Mouse (Mus musculus): ENCODE measurements around the gene Arhgap25. TPM values are rescaled to one million over a fixed set of nuclear protein-coding genes. Genes with fewer than 3 reads are reported as not detected.
"Not testable (repeated sequence)": the region's sequence is repeated elsewhere in the genome, so short reads cannot be mapped to it uniquely, and the experiment has no call there.

The Arhgap25 gene
- polyA plus RNA-seq, 1 experiment from 2014 or later, result 3.7 TPM

- H3K27me3 ChIP-seq (ENCODE audit: control insufficient read depth, insufficient read depth, low read length), result no peaks in the 10 kb centered on the region
- WGBS, result 28% methylated on average over 4 of the region's 4 CpGs
- TF ChIP-seq CTCF (IDR thresholded peaks at IDR 0.05; ENCODE audit: low read depth), result no peak
- no peak for TF ChIP-seq EP300 (optimal IDR thresholded peaks at IDR 0.05)
- H3K4me3 ChIP-seq (ENCODE audit: low read depth, low read length), result no peak overlapping the region
- ATAC-seq (ENCODE audit: low FRiP score, low TSS enrichment), result peak; percentile 65; the same call in 1 of the 2 replicates
- no peaks in the 10 kb centered on the region for H3K9me3 ChIP-seq (ENCODE audit: control insufficient read depth, low read length)
- H3K9ac ChIP-seq (ENCODE audit: low read length), result no peak overlapping the region
- DNase-seq (ENCODE audit: low spot score), result peak; percentile 34
- no peak overlapping the region for H3K4me2 ChIP-seq (replicated peaks; ENCODE audit: low read depth)
- no peaks in the 10 kb centered on the region for H3K4me1 ChIP-seq (replicated peaks; ENCODE audit: control insufficient read depth, insufficient read depth)
- H3K27ac ChIP-seq (replicated peaks), result no peak overlapping the region
- H3K36me3 ChIP-seq (ENCODE audit: control insufficient read depth, insufficient read depth, low read length), result no peaks in the 10 kb centered on the region
These were observed 43.7 kb upstream of the Arhgap25 start for GRCm38 (mm10) chr6:87576648-87577330.

DNA sequence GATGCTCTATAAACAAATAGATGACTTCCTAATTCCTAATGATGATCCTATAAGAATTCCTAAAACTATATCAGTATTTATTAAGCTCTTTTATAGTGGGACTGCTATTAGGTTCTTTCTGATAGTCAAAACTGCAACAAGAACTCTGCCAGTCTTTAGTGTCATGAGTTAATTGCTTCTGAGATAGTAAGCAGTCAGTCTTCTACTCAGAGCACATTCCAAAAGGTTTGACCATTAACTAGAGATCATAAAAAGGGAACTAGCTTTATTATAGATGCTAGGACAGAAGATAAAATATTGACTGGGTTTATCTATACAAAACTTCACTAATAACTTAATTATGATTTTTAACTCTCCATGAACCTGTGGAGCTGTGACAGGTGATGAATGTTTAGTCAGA lies 38.8 kb upstream of the Arhgap25 start:
- H3K4me1 ChIP-seq (replicated peaks; ENCODE audit: control insufficient read depth, insufficient read depth); H3K27ac ChIP-seq (replicated peaks); ATAC-seq (ENCODE audit: low FRiP score, low TSS enrichment); H3K27me3 ChIP-seq (ENCODE audit: control insufficient read depth, insufficient read depth, low read length); H3K4me3 ChIP-seq (ENCODE audit: low read depth, low read length); H3K36me3 ChIP-seq (ENCODE audit: control insufficient read depth, insufficient read depth, low read length); H3K4me2 ChIP-seq (replicated peaks; ENCODE audit: low read depth); H3K9me3 ChIP-seq (ENCODE audit: control insufficient read depth, low read length); DNase-seq (ENCODE audit: low spot score); H3K9ac ChIP-seq (ENCODE audit: low read length): not testable (repeated sequence)

DNA sequence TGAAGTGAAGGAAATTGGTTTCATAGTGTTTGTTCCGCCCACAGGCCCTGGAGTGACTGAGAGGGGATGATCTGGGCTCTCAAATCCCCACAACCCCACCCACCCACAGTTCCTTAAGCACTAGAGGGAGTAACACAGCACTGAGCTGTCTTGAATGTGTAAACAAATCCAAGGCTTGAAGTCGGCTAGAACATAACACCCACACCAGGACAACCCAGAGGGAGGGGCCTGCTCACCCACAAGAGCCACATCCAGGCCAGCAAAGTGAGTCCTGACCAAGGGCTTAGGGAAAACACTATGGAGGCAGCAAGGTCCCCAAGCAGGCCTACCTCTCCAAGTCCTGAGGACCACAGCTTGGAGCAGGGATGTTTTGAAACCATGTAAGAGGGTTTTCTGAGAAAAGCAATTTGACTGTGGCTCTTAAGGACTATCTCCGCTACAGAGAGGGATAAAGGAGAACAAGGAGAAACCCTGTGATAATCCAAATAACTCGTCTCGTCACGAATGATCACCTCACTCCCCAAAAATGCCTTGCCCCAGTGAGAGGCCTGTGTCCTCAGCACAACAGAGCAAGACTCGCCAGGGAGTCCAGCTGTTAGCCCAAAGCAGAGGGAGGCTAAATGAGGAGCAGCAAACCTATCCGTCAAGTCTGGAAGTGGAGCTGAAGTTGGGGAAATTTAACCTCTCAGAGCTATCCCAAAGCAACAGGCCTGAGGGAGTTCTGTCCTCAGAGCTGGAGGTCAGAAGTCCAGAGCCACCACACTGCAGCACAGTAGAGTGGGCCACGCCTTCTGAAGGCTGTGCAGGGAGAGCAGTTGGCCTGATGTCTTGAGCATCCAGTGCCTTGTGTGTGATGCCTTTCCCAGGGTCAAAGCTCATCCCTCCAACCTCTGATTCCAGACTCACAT lies 34.9 kb upstream of the Arhgap25 start:
- H3K27ac ChIP-seq (replicated peaks), result peak overlapping the region; percentile 41; the same call in 1 of the 2 replicates
- H3K4me3 ChIP-seq (ENCODE audit: low read depth, low read length), result no peak overlapping the region
- ATAC-seq (ENCODE audit: low FRiP score, low TSS enrichment) (peak; percentile 81), DNase-seq (ENCODE audit: low spot score) (peak; percentile 29)
- H3K9me3 ChIP-seq (ENCODE audit: control insufficient read depth, low read length), result no peaks in the 10 kb centered on the region
- WGBS, result 45% methylated on average over 9 of the region's 9 CpGs
- no peak overlapping the region for H3K9ac ChIP-seq (ENCODE audit: low read length)
- H3K36me3 ChIP-seq (ENCODE audit: control insufficient read depth, insufficient read depth, low read length), result no peaks in the 10 kb centered on the region
- H3K4me2 ChIP-seq (replicated peaks; ENCODE audit: low read depth), result no peak overlapping the region
- TF ChIP-seq EP300 (optimal IDR thresholded peaks at IDR 0.05) (no peak), CTCF (IDR thresholded peaks at IDR 0.05; ENCODE audit: low read depth) (peak; percentile 61)
- H3K4me1 ChIP-seq (replicated peaks; ENCODE audit: control insufficient read depth, insufficient read depth), result no peaks in the 10 kb centered on the region
- no peaks in the 10 kb centered on the region for H3K27me3 ChIP-seq (ENCODE audit: control insufficient read depth, insufficient read depth, low read length)

DNA sequence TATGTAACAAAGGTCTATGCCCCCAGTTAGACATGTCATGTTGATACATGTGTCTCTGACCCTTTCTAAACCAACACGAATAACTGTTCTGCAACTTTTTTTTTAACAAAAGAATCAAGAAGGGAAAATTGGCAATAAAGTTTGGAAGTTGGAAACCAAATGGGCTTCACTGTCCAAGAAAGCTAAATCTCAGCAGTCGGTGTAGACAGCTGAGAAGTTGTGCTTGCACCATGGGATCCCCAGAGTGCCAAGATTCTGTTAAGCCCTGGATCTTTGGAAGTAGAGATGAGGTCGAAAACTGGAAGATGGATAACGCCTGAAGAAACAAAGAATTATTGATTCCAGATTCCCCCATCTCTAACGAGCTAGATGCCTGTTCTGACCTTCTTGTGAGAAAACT lies 32.1 kb upstream of the Arhgap25 start:
- no peak overlapping the region for H3K4me3 ChIP-seq (ENCODE audit: low read depth, low read length)
- DNase-seq (ENCODE audit: low spot score) (no peak), ATAC-seq (ENCODE audit: low FRiP score, low TSS enrichment) (no peak)
- no peak overlapping the region for H3K4me2 ChIP-seq (replicated peaks; ENCODE audit: low read depth)
- TF ChIP-seq EP300 (optimal IDR thresholded peaks at IDR 0.05) (no peak), CTCF (IDR thresholded peaks at IDR 0.05; ENCODE audit: low read depth) (no peak)
- H3K4me1 ChIP-seq (replicated peaks; ENCODE audit: control insufficient read depth, insufficient read depth), result no peaks in the 10 kb centered on the region
- H3K9me3 ChIP-seq (ENCODE audit: control insufficient read depth, low read length), result no peaks in the 10 kb centered on the region
- H3K27ac ChIP-seq (replicated peaks), result no peak overlapping the region
- no peaks in the 10 kb centered on the region for H3K27me3 ChIP-seq (ENCODE audit: control insufficient read depth, insufficient read depth, low read length)
- H3K9ac ChIP-seq (ENCODE audit: low read length), result no peak overlapping the region
- WGBS, result 45% methylated on average over 5 of the region's 5 CpGs
- no peaks in the 10 kb centered on the region for H3K36me3 ChIP-seq (ENCODE audit: control insufficient read depth, insufficient read depth, low read length)

- no peak for TF ChIP-seq EP300 (optimal IDR thresholded peaks at IDR 0.05)
- no peak overlapping the region for H3K4me3 ChIP-seq (ENCODE audit: low read depth, low read length)
- WGBS, result 93% methylated on average over 4 of the region's 4 CpGs
- no peak overlapping the region for H3K4me2 ChIP-seq (replicated peaks; ENCODE audit: low read depth)
- DNase-seq (ENCODE audit: low spot score), result no peak
- H3K36me3 ChIP-seq (ENCODE audit: control insufficient read depth, insufficient read depth, low read length), result no peaks in the 10 kb centered on the region
- no peaks in the 10 kb centered on the region for H3K27me3 ChIP-seq (ENCODE audit: control insufficient read depth, insufficient read depth, low read length)
- no peaks in the 10 kb centered on the region for H3K9me3 ChIP-seq (ENCODE audit: control insufficient read depth, low read length)
- no peak overlapping the region for H3K27ac ChIP-seq (replicated peaks)
- ATAC-seq (ENCODE audit: low FRiP score, low TSS enrichment), result no peak
- no peak overlapping the region for H3K9ac ChIP-seq (ENCODE audit: low read length)
- H3K4me1 ChIP-seq (replicated peaks; ENCODE audit: control insufficient read depth, insufficient read depth), result no peaks in the 10 kb centered on the region
These were observed 31.3 kb upstream of the Arhgap25 start for GRCm38 (mm10) chr6:87564356-87564755.

DNA sequence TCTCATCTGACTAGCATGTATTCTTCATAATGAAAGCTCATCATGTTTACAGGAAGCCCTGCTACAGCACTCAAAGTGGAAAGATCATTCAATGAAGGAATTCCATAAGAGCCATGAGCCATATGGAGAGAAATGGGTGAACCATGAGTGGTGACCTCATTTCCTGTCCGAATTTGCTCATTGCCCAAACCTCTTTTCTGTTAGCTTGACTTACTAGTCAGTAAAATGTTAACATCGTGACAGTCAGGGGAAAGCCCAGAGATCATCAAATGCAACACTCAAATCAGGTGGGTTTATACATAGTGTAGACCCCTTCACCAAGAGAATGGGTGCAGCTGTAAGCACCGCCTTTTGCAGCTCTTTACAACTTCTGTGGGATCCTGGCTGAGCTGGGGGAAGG lies 20.7 kb upstream of the Arhgap25 start:
- Histone ChIP-seq H3K4me1 (replicated peaks; ENCODE audit: control insufficient read depth, insufficient read depth) (no peaks in the 10 kb centered on the region), H3K27ac (replicated peaks) (no peak overlapping the region), H3K9ac (ENCODE audit: low read length) (no peak overlapping the region), H3K27me3 (ENCODE audit: control insufficient read depth, insufficient read depth, low read length) (no peaks in the 10 kb centered on the region), H3K4me3 (ENCODE audit: low read depth, low read length) (no peak overlapping the region), H3K4me2 (replicated peaks; ENCODE audit: low read depth) (no peak overlapping the region), H3K9me3 (ENCODE audit: control insufficient read depth, low read length) (no peaks in the 10 kb centered on the region), H3K36me3 (ENCODE audit: control insufficient read depth, insufficient read depth, low read length) (no peaks in the 10 kb centered on the region)
- WGBS, result 78% methylated on average over 3 of the region's 3 CpGs
- no peak for ATAC-seq (ENCODE audit: low FRiP score, low TSS enrichment)
- no peak for TF ChIP-seq CTCF (IDR thresholded peaks at IDR 0.05; ENCODE audit: low read depth)
- DNase-seq (ENCODE audit: low spot score), result no peak

Data from stomach, postnatal 0 days (tissue).